Mouse (Mus musculus): Measurements from ENCODE around the gene Cyp3a57.

- TF ChIP-seq CTCF (IDR thresholded peaks at IDR 0.05; ENCODE audit: low read depth, low read length) (no peak), GATA1 (IDR thresholded peaks at IDR 0.05; ENCODE audit: borderline replicate concordance, low read length) (no peak), TAL1 (conservative IDR thresholded peaks at IDR 0.05; ENCODE audit: low read depth, low read length) (no peak), POLR2AphosphoS5 (IDR thresholded peaks at IDR 0.05; ENCODE audit: insufficient replicate concordance, low read depth, low read length) (no peak)
Observed at GRCm38 (mm10) chr5:145302424-145302823, 42.7 kb upstream of the Cyp3a57 start.
